Mouse (Mus musculus): Measurements from ENCODE around the gene Srms.

The Srms gene

DNA sequence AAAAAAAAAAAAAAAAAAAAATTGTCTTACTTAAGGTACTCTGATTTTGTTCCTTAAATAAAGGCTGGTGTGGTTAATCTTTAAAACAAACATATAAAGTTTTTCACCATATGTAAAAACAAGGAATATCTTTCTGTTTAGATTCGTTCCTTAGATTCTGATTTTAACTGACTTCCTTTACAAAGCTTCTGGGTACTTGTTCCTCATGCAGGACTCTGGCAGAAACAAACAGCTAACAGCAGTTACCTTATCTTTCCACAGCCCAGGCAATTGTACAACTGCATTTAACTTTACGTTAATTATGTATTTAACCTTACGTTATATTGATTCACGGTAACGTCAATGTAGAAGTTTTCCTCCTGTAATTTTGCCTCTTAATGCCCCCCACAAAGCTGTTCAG, 46.5 kb downstream of the Srms start:
- DNase-seq (ENCODE audit: low read depth, low spot score) = no peak

DNA sequence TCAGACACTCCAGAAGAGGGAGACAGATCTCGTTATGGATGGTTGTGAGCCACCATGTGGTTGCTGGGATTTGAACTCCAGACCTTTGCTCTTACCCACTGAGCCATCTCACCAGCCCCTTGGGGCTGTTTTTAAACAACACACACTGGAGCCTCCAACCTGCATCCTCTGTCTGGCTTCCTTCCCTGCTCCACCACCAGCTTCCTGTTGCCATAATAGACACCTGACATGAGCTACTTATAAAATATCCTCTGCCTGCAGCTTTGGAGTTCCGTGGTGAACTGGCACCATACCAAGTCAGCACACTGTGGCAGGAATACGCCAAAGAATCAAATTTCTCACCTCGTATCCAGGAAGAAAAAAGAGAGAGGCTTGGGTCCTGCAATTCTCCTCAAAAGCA, 52.2 kb downstream of the Srms start:
- DNase-seq (ENCODE audit: low read depth, low spot score) = no peak

DNA sequence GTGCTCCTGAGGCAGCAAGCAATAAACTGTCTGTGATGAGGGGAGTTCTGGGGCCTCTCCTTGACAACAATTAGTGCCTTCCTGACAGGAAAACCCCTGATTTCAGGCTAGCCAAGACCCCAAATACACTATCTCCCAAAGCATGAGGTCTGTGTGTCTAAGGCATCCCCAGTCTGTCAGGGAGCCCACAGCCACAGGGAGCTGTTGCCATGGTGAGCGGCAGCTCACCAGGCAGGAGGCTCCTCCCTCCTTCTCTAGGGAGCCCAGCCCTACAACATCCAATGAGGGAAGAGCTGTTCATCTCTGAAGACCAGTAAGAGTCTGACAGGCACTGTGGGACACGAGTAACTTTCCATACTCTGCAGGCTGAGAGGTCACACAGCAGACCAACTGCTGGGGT, 53.2 kb downstream of the Srms start:
- DNase-seq (ENCODE audit: low read depth, low spot score) = no peak

DNA sequence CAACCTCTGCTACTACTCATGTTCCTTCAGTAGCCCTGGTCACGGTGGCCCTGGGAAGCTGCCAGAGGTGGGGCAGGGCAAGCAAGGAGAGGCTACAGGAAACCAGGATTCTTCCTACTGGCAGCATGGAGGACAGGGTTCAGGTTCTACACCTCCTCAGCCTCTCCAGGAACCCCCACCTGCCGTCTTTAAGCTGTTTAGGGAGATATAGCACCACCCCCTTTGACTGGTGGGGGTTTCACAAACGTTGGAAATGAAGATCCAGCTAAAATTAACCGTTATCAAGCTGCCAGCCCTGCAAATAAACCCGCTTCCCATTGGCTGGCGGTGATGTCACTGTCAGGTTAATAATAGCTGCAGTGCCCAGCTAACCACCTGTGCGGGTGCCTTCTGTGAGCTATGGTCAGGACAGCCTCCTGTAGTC, 53.9 kb downstream of the Srms start:
- no peak for DNase-seq (ENCODE audit: low read depth, low spot score)

DNA sequence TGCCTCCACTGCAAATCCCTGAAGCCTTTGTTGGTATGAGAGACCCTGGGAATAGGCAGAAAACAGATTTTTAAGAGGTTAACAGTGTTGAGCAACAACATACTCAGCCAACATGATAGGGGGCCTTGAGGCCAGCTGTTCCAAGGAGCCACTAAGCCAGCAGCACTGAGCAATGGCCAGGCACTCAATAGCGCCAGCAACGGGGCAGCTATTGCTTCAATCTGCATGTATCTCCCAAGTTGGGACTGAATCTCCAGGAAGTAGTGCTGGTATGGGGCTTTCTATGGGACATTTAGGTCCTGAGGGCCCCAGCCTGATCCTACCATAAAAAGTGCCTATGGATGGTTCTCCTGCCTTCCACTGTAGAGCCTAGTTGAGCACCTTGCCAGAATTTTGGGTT, 54.5 kb downstream of the Srms start:
- no peak for DNase-seq (ENCODE audit: low read depth, low spot score)

DNA sequence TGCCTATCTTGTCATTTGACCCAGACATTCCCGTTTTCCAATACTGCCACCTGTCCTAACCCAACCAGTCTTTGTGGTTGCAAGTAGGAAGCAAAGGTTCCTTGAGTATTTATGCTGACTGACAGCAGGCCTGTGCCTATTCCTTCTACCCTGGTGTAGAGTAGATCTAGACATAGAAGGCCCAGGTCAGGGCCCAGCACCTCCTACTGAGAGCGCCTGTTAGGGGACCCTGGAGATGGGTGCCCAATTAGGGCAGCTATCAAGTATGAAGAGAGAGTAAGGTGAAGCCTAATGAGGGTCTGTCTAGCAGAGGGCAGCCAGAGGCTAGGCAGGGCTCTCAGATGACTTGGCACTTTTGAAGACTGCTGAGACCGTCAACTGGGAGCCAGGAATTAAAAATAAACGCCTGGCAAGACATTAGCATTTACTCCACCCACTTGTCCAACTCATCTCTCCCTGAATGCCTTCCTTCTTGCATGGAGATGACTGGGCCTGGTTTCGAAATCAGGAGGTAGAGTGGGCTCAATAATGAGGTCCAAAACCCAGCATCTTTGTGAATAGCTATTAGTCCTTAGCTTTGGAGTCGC, 55.2 kb downstream of the Srms start:
- no peak for DNase-seq (ENCODE audit: low read depth, low spot score)

DNA sequence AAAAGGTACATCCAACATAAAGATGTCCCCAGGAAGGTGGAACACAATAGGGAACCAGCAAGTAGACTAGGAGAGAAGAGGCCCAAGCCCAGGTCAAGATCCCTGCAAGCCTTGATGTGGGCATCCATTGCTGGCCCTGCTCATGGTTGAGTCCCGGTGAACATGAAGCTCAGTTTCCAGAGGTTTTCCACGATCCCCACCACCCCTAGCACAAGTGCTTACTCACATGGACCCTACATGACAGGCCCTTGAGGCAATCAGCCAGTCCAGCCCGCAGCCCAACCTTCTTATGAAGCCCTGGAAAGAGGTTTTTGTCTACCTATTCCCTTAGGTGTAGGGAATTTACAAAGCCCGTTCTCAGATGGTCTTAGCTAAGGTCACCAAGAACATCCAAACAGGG, 55.8 kb downstream of the Srms start:
- DNase-seq (ENCODE audit: low read depth, low spot score) = no peak

DNA sequence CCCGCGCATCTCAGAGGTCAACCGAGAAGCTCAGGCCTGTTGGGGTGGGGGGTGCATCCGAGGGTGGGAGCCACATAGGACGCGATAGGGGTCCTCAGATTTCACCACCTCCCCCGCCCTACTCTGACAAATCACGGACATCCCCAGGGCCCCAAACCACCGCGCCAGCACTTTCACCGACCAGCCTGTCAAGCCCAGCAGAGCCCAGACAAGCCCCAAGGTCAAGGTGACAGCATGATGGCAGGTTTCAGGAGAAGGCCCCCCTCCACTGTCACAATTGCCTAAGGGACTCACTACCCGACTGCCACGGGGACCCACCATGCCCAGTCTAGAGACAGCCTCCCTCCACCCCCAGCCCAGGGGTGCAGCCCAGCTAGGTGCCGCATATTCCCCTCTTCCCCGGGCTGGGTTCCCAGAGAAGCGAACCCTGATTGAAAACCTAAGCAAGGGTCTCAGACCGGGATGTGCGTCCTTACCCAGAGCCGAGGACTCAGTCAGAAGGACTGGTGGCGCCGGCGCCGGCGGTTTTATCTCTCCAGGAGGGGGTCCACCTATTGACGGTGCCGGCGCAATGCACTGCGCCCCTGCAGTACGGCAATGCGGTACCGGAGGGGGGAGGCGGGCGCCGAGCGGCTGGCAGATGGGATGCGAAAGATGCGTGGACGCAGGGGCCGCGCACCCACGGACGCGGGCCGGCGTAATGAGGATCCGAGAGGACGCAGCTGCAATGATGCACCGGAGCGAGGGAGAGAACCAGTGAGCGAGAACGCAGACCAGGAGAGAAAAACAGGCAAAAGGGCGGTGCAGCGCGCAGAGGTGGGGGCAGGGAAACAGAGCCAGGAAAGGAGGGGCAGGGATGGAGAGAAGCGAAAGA, 56.5 kb downstream of the Srms start, which contains the start of gene Eef1a2:
Gene Eef1a2, minus strand, starts transcription at position 767 of the 874 bp plus-strand sequence.
- DNase-seq (ENCODE audit: low read depth, low spot score) = no peak

DNA sequence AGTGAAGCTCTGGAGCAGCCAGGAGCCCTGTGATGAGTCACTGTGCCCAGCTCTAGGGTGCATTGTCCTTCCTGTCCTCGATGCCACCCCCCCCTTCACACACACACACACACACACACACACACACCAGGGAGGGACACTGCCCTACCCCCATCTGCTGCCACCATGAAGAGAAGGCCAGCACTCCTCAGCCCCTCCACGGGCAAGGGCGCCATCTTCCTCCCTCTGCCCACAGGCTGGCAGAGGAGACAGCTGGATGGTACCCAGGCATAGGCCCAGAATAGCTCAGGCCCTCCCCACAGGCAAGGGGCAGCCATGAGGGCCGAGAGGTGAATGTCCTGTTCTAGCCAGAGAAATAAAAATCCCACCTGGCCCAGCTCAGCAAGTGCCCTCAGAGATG, 57.2 kb downstream of the Srms start:
- DNase-seq (ENCODE audit: low read depth, low spot score) = no peak
